In the genomic region with DNA sequence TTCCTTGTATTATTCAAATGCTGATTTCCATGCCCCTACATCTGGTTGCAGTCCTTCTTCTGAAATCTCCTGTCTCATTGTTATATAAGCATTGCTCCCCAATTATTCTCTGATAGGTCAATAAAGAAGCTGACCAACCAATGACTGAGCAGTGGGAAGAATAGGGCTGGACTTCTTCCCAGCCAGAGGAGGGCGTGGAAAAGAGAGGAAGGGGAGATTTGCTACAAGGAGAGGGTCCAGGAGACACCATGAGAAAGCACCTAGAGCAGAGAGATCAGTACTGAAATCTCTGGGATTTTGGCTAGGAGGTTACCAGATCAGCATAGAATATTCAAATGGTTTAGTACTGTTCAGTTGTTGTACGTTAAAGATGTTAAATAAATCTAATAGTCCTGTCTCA, we compare ENCODE assay signal across 22 mouse cellular contexts.
DNase-seq lines count a peak whose midpoint lies in the region; ATAC-seq and TF ChIP-seq lines count a peak whose summit lies in the region.
"Had no signal": no experiment of that assay in that cellular context is flagged by ENCODE, and none has a peak within 500 bp of the region (broad histone marks: within the 10 kb centered on the region; RNA-seq: fewer than 3 reads in every experiment).

No protein-coding gene starts in this region.

- TF ChIP-seq POLR2A in brain, embryonic 14.5 days (IDR thresholded peaks at IDR 0.05; ENCODE audit: borderline replicate concordance, extremely low read depth, insufficient read depth, insufficient read length, poor library complexity, severe bottlenecking) = no peak

- 16% methylated on average over 2 of the region's 2 CpGs for WGBS in forebrain, embryonic 15.5 days
- WGBS in forebrain, embryonic 12.5 days = 42% methylated on average over 2 of the region's 2 CpGs
- whole genome bisulfite sequencing in midbrain, embryonic 13.5 days = 58% methylated on average over 2 of the region's 2 CpGs
- WGBS in midbrain, embryonic 10.5 days = 73% methylated on average over 2 of the region's 2 CpGs

- H3K27me3 ChIP-seq in forebrain, embryonic 15.5 days = no peaks in the 10 kb centered on the region
- H3K27me3 ChIP-seq in forebrain, embryonic 12.5 days = no peaks in the 10 kb centered on the region
- H3K27me3 ChIP-seq in midbrain, embryonic 13.5 days = no peaks in the 10 kb centered on the region
- H3K27me3 ChIP-seq in midbrain, embryonic 10.5 days (ENCODE audit: low read depth, poor library complexity, severe bottlenecking) = no peaks in the 10 kb centered on the region
- H3K27me3 ChIP-seq: embryonic facial prominence, embryonic 12.5 days; embryonic facial prominence, embryonic 15.5 days; hindbrain, embryonic 13.5 days had no signal

- no peaks in the 10 kb centered on the region; the same call in 1 of the 2 replicates for H3K4me1 ChIP-seq in forebrain, embryonic 15.5 days
- H3K4me1 ChIP-seq in forebrain, embryonic 12.5 days = peaks cover 10% of the 10 kb centered on the region
- H3K4me1 ChIP-seq in midbrain, embryonic 13.5 days (replicated peaks) = no peaks in the 10 kb centered on the region
- peaks cover 8% of the 10 kb centered on the region; the same call in 1 of the 2 replicates for H3K4me1 ChIP-seq in midbrain, embryonic 10.5 days
- H3K4me1 ChIP-seq: embryonic facial prominence, embryonic 12.5 days; embryonic facial prominence, embryonic 15.5 days; hindbrain, embryonic 13.5 days had no signal

- DNase-seq in midbrain, embryonic 10.5 days (ENCODE audit: low spot score) = no peak
- DNase-seq in brain, embryonic 14.5 days (ENCODE audit: low read depth) = peak; percentile 61
- DNase-seq: adrenal gland, adult 8-10 months; adrenal gland, postnatal 25 days; gastrocnemius, adult 2 months; gastrocnemius, postnatal 14 days; heart, adult 11 months; kidney, adult 18-20 months had no signal

- no peaks in the 10 kb centered on the region for H3K36me3 ChIP-seq in forebrain, embryonic 15.5 days
- no peaks in the 10 kb centered on the region for H3K36me3 ChIP-seq in forebrain, embryonic 12.5 days (replicated peaks)
- no peaks in the 10 kb centered on the region for H3K36me3 ChIP-seq in midbrain, embryonic 13.5 days
- no peaks in the 10 kb centered on the region for H3K36me3 ChIP-seq in midbrain, embryonic 10.5 days
- H3K36me3 ChIP-seq: embryonic facial prominence, embryonic 12.5 days; embryonic facial prominence, embryonic 15.5 days; hindbrain, embryonic 13.5 days had no signal

- H3K9me3 ChIP-seq in forebrain, embryonic 15.5 days = no peaks in the 10 kb centered on the region
- H3K9me3 ChIP-seq in forebrain, embryonic 12.5 days = no peaks in the 10 kb centered on the region
- H3K9me3 ChIP-seq in midbrain, embryonic 13.5 days = no peaks in the 10 kb centered on the region
- no peaks in the 10 kb centered on the region for H3K9me3 ChIP-seq in midbrain, embryonic 10.5 days (replicated peaks)
- H3K9me3 ChIP-seq: embryonic facial prominence, embryonic 12.5 days; embryonic facial prominence, embryonic 15.5 days; hindbrain, embryonic 13.5 days had no signal

- H3K4me2 ChIP-seq in forebrain, embryonic 15.5 days (replicated peaks) = no peak overlapping the region
- no peak overlapping the region for H3K4me2 ChIP-seq in forebrain, embryonic 12.5 days
- no peak overlapping the region for H3K4me2 ChIP-seq in midbrain, embryonic 13.5 days (replicated peaks)
- H3K4me2 ChIP-seq: embryonic facial prominence, embryonic 12.5 days; embryonic facial prominence, embryonic 15.5 days; heart, embryonic 11.5 days; hindbrain, embryonic 13.5 days had no signal

- no peak overlapping the region for H3K9ac ChIP-seq in forebrain, embryonic 15.5 days (replicated peaks)
- no peak overlapping the region for H3K9ac ChIP-seq in forebrain, embryonic 12.5 days
- H3K9ac ChIP-seq in midbrain, embryonic 13.5 days (replicated peaks) = no peak overlapping the region
- H3K9ac ChIP-seq: embryonic facial prominence, embryonic 12.5 days; embryonic facial prominence, embryonic 15.5 days; hindbrain, embryonic 13.5 days had no signal

- no peak for TF ChIP-seq CTCF in brain, embryonic 14.5 days (IDR thresholded peaks at IDR 0.05; ENCODE audit: borderline replicate concordance, extremely low read depth, insufficient read depth, insufficient read length)

- H3K27ac ChIP-seq in forebrain, embryonic 15.5 days (replicated peaks) = 0 out of 2 replicates have a peak overlapping the region, but pooled peaks have one; percentile 11
- no peak overlapping the region for H3K27ac ChIP-seq in forebrain, embryonic 12.5 days
- 0 out of 2 replicates have a peak overlapping the region, but pooled peaks have one; percentile 30 for H3K27ac ChIP-seq in midbrain, embryonic 13.5 days
- H3K27ac ChIP-seq in midbrain, embryonic 10.5 days (replicated peaks) = no peak overlapping the region
- H3K27ac ChIP-seq: embryonic facial prominence, embryonic 12.5 days; embryonic facial prominence, embryonic 15.5 days; gastrocnemius, adult 2 months; hindbrain, embryonic 13.5 days; hindbrain, postnatal 0 days had no signal

- H3K4me3 ChIP-seq in forebrain, embryonic 15.5 days = no peak overlapping the region
- no peak overlapping the region for H3K4me3 ChIP-seq in forebrain, embryonic 12.5 days (replicated peaks)
- no peak overlapping the region for H3K4me3 ChIP-seq in midbrain, embryonic 13.5 days (replicated peaks)
- no peak overlapping the region for H3K4me3 ChIP-seq in midbrain, embryonic 10.5 days
- H3K4me3 ChIP-seq: embryonic facial prominence, embryonic 12.5 days; embryonic facial prominence, embryonic 15.5 days; erythroblast, embryonic 14.5 days; gastrocnemius, adult 2 months; hindbrain, embryonic 13.5 days had no signal

- 0 out of 2 replicates have a peak, but pooled peaks have one; percentile 29 for ATAC-seq in forebrain, embryonic 15.5 days (replicated peaks)
- ATAC-seq in forebrain, embryonic 12.5 days (ENCODE audit: low FRiP score) = no peak
- ATAC-seq in midbrain, embryonic 13.5 days = no peak
- no peak for ATAC-seq in cerebellum, adult (ENCODE audit: insufficient number of reproducible peaks, low FRiP score, low TSS enrichment)
- ATAC-seq: activated CD4-positive, CD25-positive, alpha-beta regulatory T cell, adult 4 months; CD4-positive, CD25-positive, alpha-beta regulatory T cell, adult 4 months; inflammation-experienced regulatory T-cells, adult 6 months; intestine, embryonic 16.5 days had no signal

Comparison
In these comparisons a context has a peak if more than half of its experiments do, and no peak if none do; other contexts are left out.
1. H3K27ac ChIP-seq: peak in forebrain, embryonic 15.5 days (single experiment) and midbrain, embryonic 13.5 days (single experiment); none in forebrain, embryonic 12.5 days (single experiment) and midbrain, embryonic 10.5 days (single experiment).